Mouse (Mus musculus): ENCODE measurements at regions not wholly inside any gene's neighbourhood (a gene's known extent, or its start where the extent isn't known, plus 50 kb on each side); places are given as distances from the start of the nearest gene placed in this dataset.

- TF ChIP-seq CTCF (IDR thresholded peaks at IDR 0.05; ENCODE audit: low read depth, low read length), result no peak
- no peak for TF ChIP-seq POLR2A (IDR thresholded peaks at IDR 0.05; ENCODE audit: insufficient read depth, low read length)
Observed at GRCm38 (mm10) chr10:97090254-97090653, 389.2 kb upstream of the Dcn start.
